9 mouse cellular contexts compared by ENCODE assay signal in the genomic region with DNA sequence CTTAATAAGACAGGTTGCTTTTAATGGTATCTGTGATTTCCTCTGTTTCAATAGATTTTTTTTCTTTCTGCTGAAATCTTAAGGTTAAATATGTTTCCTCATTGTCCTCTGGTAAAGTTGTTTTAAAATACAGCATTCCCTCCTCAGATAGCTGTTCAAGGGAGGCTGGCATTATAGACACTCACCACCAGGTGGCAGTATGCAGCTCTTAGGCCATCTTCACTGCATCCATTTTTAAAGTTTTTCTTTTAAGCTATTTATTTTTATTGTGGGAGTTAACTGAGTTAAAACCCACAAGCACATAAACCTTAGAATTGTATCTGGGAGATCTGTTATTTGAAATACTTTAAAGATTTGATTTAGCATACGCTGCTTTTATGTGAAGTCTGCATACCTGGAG. TPM values are rescaled to one million over a fixed set of nuclear protein-coding genes. Genes with fewer than 3 reads are reported as not detected.
DNase-seq lines count a peak whose midpoint lies in the region; ATAC-seq lines count a peak whose summit lies in the region.
"Had no signal": no experiment of that assay in that cellular context is flagged by ENCODE, and none has a peak within 500 bp of the region (broad histone marks: within the 10 kb centered on the region; RNA-seq: fewer than 3 reads in every experiment).

No protein-coding gene starts in this region.

- H3K9me3 ChIP-seq in hindbrain, embryonic 14.5 days (ENCODE audit: control insufficient read depth, low read length) = no peaks in the 10 kb centered on the region
- H3K9me3 ChIP-seq in hindbrain, embryonic 13.5 days = no peaks in the 10 kb centered on the region
- H3K9me3 ChIP-seq: limb, embryonic 15.5 days had no signal

- H3K27ac ChIP-seq in hindbrain, embryonic 14.5 days = no peak overlapping the region
- H3K27ac ChIP-seq in hindbrain, embryonic 13.5 days = no peak overlapping the region
- H3K27ac ChIP-seq: limb, embryonic 15.5 days had no signal

- H3K4me1 ChIP-seq in hindbrain, embryonic 14.5 days (replicated peaks; ENCODE audit: control insufficient read depth, insufficient read depth, low read length) = no peaks in the 10 kb centered on the region
- H3K4me1 ChIP-seq in hindbrain, embryonic 13.5 days (replicated peaks) = no peaks in the 10 kb centered on the region
- H3K4me1 ChIP-seq: limb, embryonic 15.5 days had no signal

- 81% methylated on average over 1 of the region's 1 CpGs for WGBS in hindbrain, embryonic 14.5 days
- WGBS in hindbrain, embryonic 13.5 days = 88% methylated on average over 1 of the region's 1 CpGs

- H3K36me3 ChIP-seq in hindbrain, embryonic 14.5 days (replicated peaks; ENCODE audit: control insufficient read depth, insufficient read depth) = no peaks in the 10 kb centered on the region
- no peaks in the 10 kb centered on the region for H3K36me3 ChIP-seq in hindbrain, embryonic 13.5 days
- H3K36me3 ChIP-seq: limb, embryonic 15.5 days had no signal

- H3K27me3 ChIP-seq in hindbrain, embryonic 14.5 days (ENCODE audit: control insufficient read depth, insufficient read depth, low read length) = no peaks in the 10 kb centered on the region
- no peaks in the 10 kb centered on the region for H3K27me3 ChIP-seq in hindbrain, embryonic 13.5 days
- H3K27me3 ChIP-seq: limb, embryonic 15.5 days had no signal

- intact Hi-C loops in gastrocnemius, postnatal 14 days (cut with DNase I; ENCODE audit: low total_unique reads) = loop anchor here (10.0 kb wide), 1 partner anchor 455 kb away; no protein-coding TSS in a partner anchor

- peak; percentile 79 for DNase-seq in hindbrain, embryonic 14.5 days (ENCODE audit: low spot score)
- peak; percentile 46 for DNase-seq in urinary bladder, postnatal 25 days (ENCODE audit: low spot score)
- DNase-seq in urinary bladder, adult 2 months (ENCODE audit: low spot score) = no peak
- peak; percentile 20 for DNase-seq in c-Kit-negative CD71-positive TER-119-positive erythroid progenitor cells, embryonic 14.5 days (ENCODE audit: low read depth, low spot score)
- peak; percentile 12 for DNase-seq in gastrocnemius, postnatal 14 days
- DNase-seq in mesoderm, embryonic 11.5 days (ENCODE audit: low read depth, low spot score) = peak; percentile 55
- no peak for DNase-seq in ovary, adult 18-20 months (ENCODE audit: low spot score)

- ATAC-seq in hindbrain, embryonic 14.5 days (ENCODE audit: low FRiP score) = no peak
- ATAC-seq in hindbrain, embryonic 13.5 days (ENCODE audit: low FRiP score) = no peak

- H3K9ac ChIP-seq in hindbrain, embryonic 14.5 days = no peak overlapping the region
- no peak overlapping the region for H3K9ac ChIP-seq in hindbrain, embryonic 13.5 days
- H3K9ac ChIP-seq: limb, embryonic 15.5 days had no signal

- no peak overlapping the region for H3K4me2 ChIP-seq in hindbrain, embryonic 14.5 days (replicated peaks)
- H3K4me2 ChIP-seq in hindbrain, embryonic 13.5 days = no peak overlapping the region
- H3K4me2 ChIP-seq: limb, embryonic 15.5 days had no signal

- no peak overlapping the region for H3K4me3 ChIP-seq in hindbrain, embryonic 14.5 days (replicated peaks; ENCODE audit: low read length)
- H3K4me3 ChIP-seq in hindbrain, embryonic 13.5 days = no peak overlapping the region
- H3K4me3 ChIP-seq: limb, embryonic 15.5 days had no signal

RNA-seq across cellular contexts. Expression of a gene that starts 7.1 kb away (rescaled TPM):
- 9.9 and 11.4 TPM in 2 replicates for polyA plus RNA-seq in hindbrain, embryonic 14.5 days (2014; fragmentation: Nextera tagmentation; extraction: Ambion mirVana)
- 6.6 and 7.5 TPM in 2 replicates for polyA plus RNA-seq in hindbrain, embryonic 13.5 days (2015; fragmentation: Nextera tagmentation; extraction: Ambion mirVana)
- polyA plus RNA-seq in urinary bladder, adult 2 months (2012; rRNA removed) = 1.0 and 1.4 TPM in 2 replicates
- total RNA-seq in gastrocnemius, postnatal 14 days (2021) = 10 to 100 TPM; 13.2 to 16.5 TPM

Comparison
In these comparisons a context has a peak if more than half of its experiments do, and no peak if none do; other contexts are left out.
1. DNase-seq: peak in hindbrain, embryonic 14.5 days (single experiment), urinary bladder, postnatal 25 days (single experiment), c-Kit-negative CD71-positive TER-119-positive erythroid progenitor cells, embryonic 14.5 days (single experiment), gastrocnemius, postnatal 14 days (single experiment) and mesoderm, embryonic 11.5 days (single experiment); none in urinary bladder, adult 2 months (single experiment) and ovary, adult 18-20 months (single experiment).